Mouse (Mus musculus) layer of hippocampus, adult 8-10 months (tissue): Measurements from ENCODE around the gene Ubn1. TPM values are rescaled to one million over a fixed set of nuclear protein-coding genes. Genes with fewer than 3 reads are reported as not detected.
A peak's percentile ranks its signal among the peaks of the same experiment; 100 is the strongest.

Source experiments
- DNase-seq, 2 experiments: peaks; one replicate each; pipeline ENCODE4 v3.0.0; 2022; ENCODE audit warnings: low spot score in 2 of 2
- total RNA-seq, 4 experiments: library from RNA; stranded (reverse); gene quantifications; 2 replicates each; pipeline ENCODE4 v1.2.4; 2022

Ubn1 gene
- 10 to 100 TPM; 41.1 to 47.2 (median 44.8) TPM for total RNA-seq

- peak; percentile 99 for DNase-seq
Measured at GRCm38 (mm10) chr16:5049774-5050234, at the start of gene Ubn1, which contains the start of gene Glyr1. TSS of gene Ubn1 (plus strand) at chr16:5050057. TSS of gene Glyr1 (minus strand) at chr16:5049863.

DNA sequence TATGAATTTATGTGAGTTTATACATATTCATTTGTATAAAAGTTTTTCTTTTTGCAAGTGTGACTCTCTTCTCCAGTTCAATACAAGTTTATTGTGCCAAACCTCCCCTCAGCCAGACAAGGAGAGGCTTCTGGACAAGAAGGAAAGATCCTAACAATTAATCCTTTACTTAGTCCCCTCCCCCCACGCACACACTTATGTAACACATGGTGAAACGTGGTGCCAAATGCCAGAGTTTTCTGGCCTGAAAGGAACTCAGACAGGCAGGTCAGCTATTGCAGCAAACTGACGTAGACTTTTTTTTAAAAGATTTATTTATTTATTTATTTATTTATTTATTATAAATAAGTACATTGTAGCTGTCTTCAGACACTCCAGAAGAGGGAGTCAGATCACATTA is 49.2 kb upstream of the Ubn1 start:
- DNase-seq: no peak

DNA sequence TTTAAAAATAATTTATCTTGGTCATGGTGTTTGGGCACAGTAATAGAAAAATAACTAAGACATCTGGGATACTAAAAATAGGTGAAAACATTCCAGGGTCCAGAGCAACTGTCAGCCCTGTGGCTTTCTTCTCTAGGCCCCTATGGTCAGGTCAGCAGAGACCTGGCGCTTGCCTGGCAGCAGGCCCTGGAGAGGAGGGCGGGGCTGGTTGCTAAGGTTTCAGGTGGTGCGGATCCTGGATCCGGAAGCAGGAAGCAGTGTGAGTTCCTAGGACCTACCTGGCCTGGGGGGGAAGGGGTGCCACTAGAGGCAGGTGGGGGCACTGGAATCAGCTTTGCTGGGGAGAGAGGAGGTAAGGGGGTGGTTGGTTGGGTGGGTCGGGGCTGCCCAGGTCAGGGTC is 42.8 kb upstream of the Ubn1 start, which contains the start of gene Smim22:
Gene Smim22 (plus strand): TSS at position 222 of the 400 bp plus-strand sequence.
- no peak for DNase-seq

DNA sequence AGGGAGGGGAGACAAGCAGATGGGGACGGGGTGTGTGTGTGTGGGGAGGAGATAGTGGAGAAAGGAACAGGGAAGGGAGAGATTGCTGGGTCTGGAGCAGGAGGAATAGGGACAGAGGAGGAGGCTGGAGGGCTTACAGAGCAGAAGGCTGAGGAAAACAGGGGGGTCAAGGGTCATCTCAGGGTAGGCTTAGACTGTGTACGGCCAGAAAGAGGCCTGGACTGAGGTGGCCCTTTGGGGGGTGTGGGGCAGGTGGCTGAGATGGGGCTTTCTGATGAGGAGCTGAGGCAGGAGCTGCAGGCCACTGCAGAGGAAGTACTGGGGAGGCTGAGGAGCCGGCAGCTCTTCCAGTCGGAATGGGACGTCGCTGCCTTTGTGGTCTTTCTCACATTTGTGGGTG is 42.4 kb upstream of the Ubn1 start:
- DNase-seq: no peak

DNA sequence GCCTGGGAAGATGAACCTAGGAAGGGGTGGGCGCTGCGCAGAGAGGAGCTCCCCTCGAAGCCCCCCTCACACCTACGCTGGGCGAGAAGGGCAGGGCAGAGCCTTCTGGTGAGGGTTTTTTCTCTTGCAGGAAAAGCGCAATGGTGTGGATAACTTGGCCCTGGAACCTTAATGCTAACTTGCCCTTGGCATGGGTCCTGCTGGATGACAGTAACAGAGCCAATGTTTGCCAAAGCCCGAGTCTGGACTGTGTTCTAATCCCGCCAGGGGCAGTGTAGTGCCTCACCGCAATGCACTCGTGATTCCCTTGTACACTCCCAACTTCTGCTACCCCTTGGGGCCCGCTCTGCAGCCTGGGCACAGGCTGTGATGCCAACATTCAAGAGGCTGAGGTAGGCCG is 41.8 kb upstream of the Ubn1 start:
- no peak for DNase-seq

GRCm38 (mm10) chr16:5010371-5010935 is 39.4 kb upstream of the Ubn1 start:
- no peak for DNase-seq

DNA sequence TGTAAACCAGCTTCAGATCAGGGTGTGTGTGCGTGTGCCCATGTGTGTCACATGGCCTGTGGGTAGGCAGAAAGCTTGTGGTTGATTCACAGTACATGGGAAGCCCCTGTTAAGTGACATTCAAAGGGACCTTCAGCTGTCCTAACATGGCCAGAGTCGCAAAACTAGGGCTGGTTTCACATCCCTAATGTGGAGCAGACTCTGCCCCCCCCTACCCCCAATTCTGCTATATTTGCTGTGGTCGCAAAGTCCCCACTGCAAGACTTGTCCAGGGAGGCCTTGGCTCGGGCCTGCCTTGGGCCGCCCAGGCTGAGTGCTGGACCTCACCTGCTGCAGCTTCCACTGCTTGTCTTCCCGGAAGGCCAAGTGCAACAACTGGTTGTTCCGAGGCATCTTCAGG is 38.6 kb upstream of the Ubn1 start:
- no peak for DNase-seq

GRCm38 (mm10) chr16:5012036-5013005 is 37.5 kb upstream of the Ubn1 start:
- DNase-seq: no peak

GRCm38 (mm10) chr16:5013054-5013838 is 36.6 kb upstream of the Ubn1 start, which contains the start of gene Rogdi:
TSS of gene Rogdi (minus strand) at chr16:5013553.
- DNase-seq: peak; percentile 99

DNA sequence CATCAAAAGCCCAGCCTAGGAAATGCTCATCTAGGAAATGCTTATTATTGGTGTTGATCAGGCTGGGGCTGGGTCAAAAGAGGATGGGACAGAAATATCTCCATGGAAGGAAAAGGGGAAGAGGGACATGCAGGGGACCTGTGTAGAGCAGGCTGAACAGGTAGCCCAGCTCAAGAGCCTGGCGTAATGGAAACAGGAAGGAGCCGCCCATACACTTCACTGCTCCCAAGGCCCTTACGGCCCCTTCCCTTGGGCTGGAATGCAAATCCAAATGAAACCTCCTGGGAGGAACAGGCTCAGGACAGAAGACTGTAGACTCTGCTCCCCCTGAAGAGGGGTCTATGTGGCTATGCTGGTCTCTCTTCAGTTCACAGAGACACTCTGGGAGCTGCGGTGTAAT is 35.3 kb upstream of the Ubn1 start:
- no peak for DNase-seq

- DNase-seq: no peak
Measured at GRCm38 (mm10) chr16:5024021-5024420, 25.8 kb upstream of the Ubn1 start.

- no peak for DNase-seq
Measured at GRCm38 (mm10) chr16:5029847-5030246, 20.0 kb upstream of the Ubn1 start.

- DNase-seq: no peak
Measured at GRCm38 (mm10) chr16:5035591-5035990, 14.3 kb upstream of the Ubn1 start.

DNA sequence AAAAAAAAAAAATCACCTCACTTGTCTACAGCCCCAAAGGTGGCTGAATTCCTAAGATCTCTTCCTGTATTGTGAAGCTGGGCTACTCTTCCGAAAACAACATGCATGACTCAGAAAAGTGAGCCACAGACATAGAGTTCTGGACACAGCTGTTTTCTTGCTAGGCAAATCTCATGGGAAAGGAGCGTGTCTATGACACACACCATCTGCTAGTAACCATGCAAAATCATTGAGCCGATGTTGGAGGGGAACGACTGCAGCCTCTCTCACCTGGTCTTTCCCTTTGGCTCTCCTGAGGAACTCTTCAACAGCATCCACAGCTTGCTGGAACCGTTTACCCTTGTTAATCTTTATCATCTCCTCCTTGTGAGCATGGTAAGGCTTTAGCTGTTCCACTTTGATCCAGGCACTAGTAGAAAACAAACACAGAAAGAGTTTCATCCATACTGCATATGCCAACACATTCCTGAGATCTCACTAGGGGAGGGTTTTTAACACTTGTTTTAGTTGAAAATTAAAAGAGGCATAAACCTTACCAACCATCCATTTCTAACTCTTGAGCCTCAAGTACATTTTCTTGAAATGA is 13.1 kb upstream of the Ubn1 start:
- no peak for DNase-seq

- no peak for DNase-seq
Measured at GRCm38 (mm10) chr16:5045322-5045721, 4.5 kb upstream of the Ubn1 start.

DNA sequence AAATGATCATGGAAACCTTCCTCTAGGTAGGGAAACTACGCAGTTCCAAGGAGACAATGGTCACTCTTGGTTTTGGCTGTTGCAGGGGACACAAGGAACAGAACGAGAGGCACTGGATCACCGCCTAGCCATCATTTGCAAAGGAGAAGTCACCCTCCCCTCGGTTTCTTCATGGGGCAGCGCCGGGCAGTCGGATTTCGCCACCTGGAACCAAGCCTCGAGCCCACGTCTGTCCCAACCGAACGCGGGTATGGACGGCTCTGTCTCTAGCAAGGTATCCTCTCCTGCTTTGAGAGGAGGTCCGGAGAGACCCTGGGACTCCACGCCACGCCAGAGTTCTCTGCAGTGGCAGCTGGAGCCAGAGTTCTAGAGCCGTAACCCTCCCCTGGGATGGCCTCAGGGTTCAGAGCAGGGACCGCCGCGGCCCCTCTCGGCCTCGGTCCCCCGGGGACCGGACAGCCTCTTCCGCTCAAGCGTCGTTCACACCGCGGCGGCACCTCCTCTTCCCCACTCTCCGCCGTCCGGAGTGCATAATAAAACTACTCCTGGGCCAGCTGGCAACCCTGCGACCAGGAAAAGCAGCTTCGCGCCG is 579 bp upstream of the Ubn1 start:
- DNase-seq: peak in 1 of 2 experiments; percentile 21

GRCm38 (mm10) chr16:5050251-5051110 is 624 bp downstream of the Ubn1 start:
- DNase-seq: peak; percentile 52 to 66

- no peak for DNase-seq
Measured at GRCm38 (mm10) chr16:5058114-5058513, 8.3 kb downstream of the Ubn1 start.

- DNase-seq: no peak
Measured at GRCm38 (mm10) chr16:5063472-5063871, 13.6 kb downstream of the Ubn1 start.

- DNase-seq: peak; percentile 66 to 74
Measured at GRCm38 (mm10) chr16:5070321-5070720, 20.5 kb downstream of the Ubn1 start.
